Mouse (Mus musculus) erythroblast, embryonic 14.5 days (primary cell): ENCODE measurements around the gene Rsrc1.

Experiments
- GATA1 ChIP-seq: IDR thresholded peaks from 2 replicates; pipeline ENCODE4 v1.6.1; 2012; ENCODE audit warnings: low read length, inconsistent platforms, mixed read lengths
- TAL1 ChIP-seq: IDR thresholded peaks from 3 replicates; pipeline ENCODE4 v1.6.1; 2012; ENCODE audit warnings: low read length, inconsistent platforms, mixed read lengths

GRCm38 (mm10) chr3:67373872-67374271, 392.7 kb downstream of the Rsrc1 start, which contains the start of gene Mlf1:
- TF ChIP-seq TAL1, result no peak
- TF ChIP-seq GATA1, result no peak
